Mouse (Mus musculus) A20 (cell line): ENCODE results near the gene Mcf2l.
A peak's percentile ranks its signal among the peaks of the same experiment; 100 is the strongest.

Experiments
- DNase-seq: peaks from one replicate; pipeline ENCODE4 v3.0.0-alpha.2; 2011; ENCODE audit warnings: low read depth, low spot score

Mcf2l gene

GRCm38 (mm10) chr8:12994468-12994867 is 120.9 kb downstream of the Mcf2l start:
- DNase-seq: no peak

- DNase-seq: no peak
Observed at GRCm38 (mm10) chr8:12995481-12995880, 121.9 kb downstream of the Mcf2l start.

- DNase-seq: no peak
Observed at GRCm38 (mm10) chr8:12996831-12997275, 123.2 kb downstream of the Mcf2l start.

- no peak for DNase-seq
Observed at GRCm38 (mm10) chr8:12998331-12998730, 124.7 kb downstream of the Mcf2l start.

- DNase-seq: no peak
Observed at GRCm38 (mm10) chr8:12999793-13000192, 126.2 kb downstream of the Mcf2l start.

- DNase-seq: no peak
Observed at GRCm38 (mm10) chr8:13007458-13007857, 133.9 kb downstream of the Mcf2l start.

GRCm38 (mm10) chr8:13010313-13010712 is 136.7 kb downstream of the Mcf2l start:
- DNase-seq: peak; percentile 23

- no peak for DNase-seq
Observed at GRCm38 (mm10) chr8:13019560-13019959, 146.0 kb downstream of the Mcf2l start.

- DNase-seq: no peak
Observed at GRCm38 (mm10) chr8:13021830-13022229, 148.2 kb downstream of the Mcf2l start.

- no peak for DNase-seq
Observed at GRCm38 (mm10) chr8:13025487-13026224, 152.1 kb downstream of the Mcf2l start, which contains the start of gene F7. Gene F7, plus strand, starts transcription at chr8:13026034.

GRCm38 (mm10) chr8:13027615-13028014 is 154.0 kb downstream of the Mcf2l start:
- DNase-seq: no peak

- DNase-seq: no peak
Observed at GRCm38 (mm10) chr8:13028482-13028881, 154.9 kb downstream of the Mcf2l start.

- no peak for DNase-seq
Observed at GRCm38 (mm10) chr8:13036346-13036812, 162.8 kb downstream of the Mcf2l start.

GRCm38 (mm10) chr8:13037015-13037414 is 163.4 kb downstream of the Mcf2l start, which contains the start of gene F10:
Gene F10, plus strand, starts transcription at chr8:13037308.
- DNase-seq: no peak

- DNase-seq: no peak
Observed at GRCm38 (mm10) chr8:13037569-13037968, 164.0 kb downstream of the Mcf2l start.

- no peak for DNase-seq
Observed at GRCm38 (mm10) chr8:13039054-13039453, 165.4 kb downstream of the Mcf2l start.

GRCm38 (mm10) chr8:13041459-13041858 is 167.9 kb downstream of the Mcf2l start:
- no peak for DNase-seq

GRCm38 (mm10) chr8:13047652-13048051 is 174.0 kb downstream of the Mcf2l start:
- DNase-seq: no peak

- DNase-seq: no peak
Observed at GRCm38 (mm10) chr8:13050550-13050949, 176.9 kb downstream of the Mcf2l start.

GRCm38 (mm10) chr8:13057351-13057750 is 183.7 kb downstream of the Mcf2l start:
- DNase-seq: no peak

GRCm38 (mm10) chr8:13060441-13061150 is 187.0 kb downstream of the Mcf2l start, which contains the start of gene Proz:
Gene Proz, plus strand, starts transcription at chr8:13060914.
- no peak for DNase-seq

GRCm38 (mm10) chr8:13063112-13063511 is 189.5 kb downstream of the Mcf2l start:
- DNase-seq: no peak
